Mouse (Mus musculus): ENCODE measurements around the gene Dcps. TPM values are rescaled to one million over a fixed set of nuclear protein-coding genes. Genes with fewer than 3 reads are reported as not detected.

Dcps gene
- polyA plus RNA-seq, 1 experiment from 2014 or later = 69.3 TPM

DNA sequence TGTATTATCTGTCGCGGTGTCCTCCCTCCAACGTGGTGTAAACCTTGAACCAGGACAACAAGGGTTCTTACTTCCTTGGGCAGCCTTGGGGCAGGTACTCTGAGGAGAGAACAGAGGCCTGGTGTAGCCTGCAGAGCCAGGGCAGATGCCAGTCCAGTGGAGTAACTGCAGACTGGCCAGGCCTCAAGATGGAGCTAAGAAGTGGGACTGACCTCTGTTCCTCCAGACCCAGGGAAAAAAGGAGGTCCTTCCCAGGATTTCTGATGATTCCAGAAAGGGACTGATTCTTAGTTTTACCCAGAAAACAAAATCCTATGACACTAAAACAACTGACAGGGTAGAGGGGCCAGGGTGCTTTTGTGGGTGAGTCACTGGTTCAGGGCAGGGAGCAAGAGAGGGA is 61.6 kb downstream of the Dcps start:
- Histone ChIP-seq H3K9ac (ENCODE audit: low read depth, low read length) (no peak overlapping the region), H3K9me3 (replicated peaks; ENCODE audit: control insufficient read depth, low read length) (no peaks in the 10 kb centered on the region), H3K4me3 (ENCODE audit: low read depth, low read length) (no peak overlapping the region), H3K27ac (ENCODE audit: low read depth, low read length) (no peak overlapping the region), H3K36me3 (ENCODE audit: control insufficient read depth, insufficient read depth, low read length) (no peaks in the 10 kb centered on the region), H3K4me1 (ENCODE audit: control insufficient read depth, insufficient read depth, low read length) (peaks cover 54% of the 10 kb centered on the region), H3K27me3 (ENCODE audit: control insufficient read depth, insufficient read depth, low read length) (no peaks in the 10 kb centered on the region), H3K4me2 (no peak overlapping the region)
- WGBS (ENCODE audit: insufficient replicate concordance) = 87% methylated on average over 3 of the region's 3 CpGs
- ATAC-seq (replicated peaks; ENCODE audit: insufficient number of reproducible peaks, low FRiP score, low TSS enrichment) = no peak

DNA sequence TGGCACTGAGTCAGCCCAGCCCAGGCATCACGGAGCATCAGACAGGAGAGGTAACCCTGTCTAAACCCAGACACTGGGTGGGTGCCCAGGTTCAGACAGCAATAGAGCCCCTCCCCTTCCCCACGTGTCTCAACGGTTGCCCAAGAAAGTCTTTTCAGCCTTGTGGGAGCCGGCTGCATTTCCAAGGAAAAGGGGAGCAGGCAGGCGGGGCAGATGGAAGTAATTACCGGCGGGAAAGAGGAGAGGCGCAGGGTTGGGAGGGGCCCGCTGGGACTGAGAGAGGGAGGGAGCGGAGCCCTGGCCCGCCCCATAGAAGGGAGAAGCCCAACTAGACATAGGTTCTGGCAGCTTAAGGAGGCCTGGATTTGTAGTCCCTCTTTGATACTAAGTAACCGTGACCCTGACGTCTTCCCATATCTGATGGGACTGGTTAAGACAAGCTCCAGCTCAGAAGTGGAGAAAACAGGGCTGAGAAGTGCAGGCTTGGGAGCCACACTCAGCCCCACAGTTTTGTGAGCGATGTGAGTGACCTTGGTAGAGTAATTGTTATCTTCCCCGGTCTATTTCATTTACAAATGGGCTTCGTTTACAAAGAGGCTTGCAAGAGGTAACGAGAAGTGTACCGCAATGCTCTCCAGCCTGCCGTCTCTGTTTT is 63.8 kb downstream of the Dcps start:
- ATAC-seq (replicated peaks; ENCODE audit: insufficient number of reproducible peaks, low FRiP score, low TSS enrichment) = no peak

DNA sequence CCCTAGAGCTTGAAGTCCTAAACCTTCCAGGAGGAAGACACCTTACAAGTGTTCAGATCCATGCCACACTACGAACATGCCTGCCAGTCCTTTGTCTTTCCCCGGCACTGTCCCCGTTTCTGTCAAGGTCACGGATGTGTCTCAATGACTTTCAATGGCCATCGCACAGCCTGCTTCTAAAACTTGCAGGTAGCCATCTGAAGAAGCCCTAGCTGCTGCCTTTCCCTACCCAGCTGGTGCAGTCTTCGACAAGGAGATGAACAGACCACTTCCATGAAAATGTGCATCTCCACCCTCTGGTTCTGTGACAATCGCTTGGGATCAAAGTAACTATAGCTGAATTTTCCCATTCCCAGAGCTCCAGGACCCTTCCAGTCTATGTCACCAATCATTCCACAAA is 64.4 kb downstream of the Dcps start:
- Histone ChIP-seq H3K4me1 (ENCODE audit: control insufficient read depth, insufficient read depth, low read length) (peaks cover 49% of the 10 kb centered on the region), H3K4me3 (ENCODE audit: low read depth, low read length) (no peak overlapping the region), H3K9ac (ENCODE audit: low read depth, low read length) (no peak overlapping the region), H3K27me3 (ENCODE audit: control insufficient read depth, insufficient read depth, low read length) (no peaks in the 10 kb centered on the region), H3K4me2 (no peak overlapping the region; the same call in 1 of the 2 replicates), H3K9me3 (replicated peaks; ENCODE audit: control insufficient read depth, low read length) (no peaks in the 10 kb centered on the region), H3K27ac (ENCODE audit: low read depth, low read length) (no peak overlapping the region), H3K36me3 (ENCODE audit: control insufficient read depth, insufficient read depth, low read length) (no peaks in the 10 kb centered on the region)
- no peak for ATAC-seq (replicated peaks; ENCODE audit: insufficient number of reproducible peaks, low FRiP score, low TSS enrichment)
- WGBS (ENCODE audit: insufficient replicate concordance) = 65% methylated on average over 7 of the region's 7 CpGs

More for the DNA sequence above, 63.8 kb downstream of the Dcps start:
- H3K4me1 ChIP-seq (ENCODE audit: control insufficient read depth, insufficient read depth, low read length) = peaks cover 48% of the 10 kb centered on the region
- 27% methylated on average over 19 of the region's 19 CpGs for WGBS (ENCODE audit: insufficient replicate concordance)
- H3K36me3 ChIP-seq (ENCODE audit: control insufficient read depth, insufficient read depth, low read length) = no peaks in the 10 kb centered on the region
- no peak overlapping the region for H3K4me3 ChIP-seq (ENCODE audit: low read depth, low read length)
- no peaks in the 10 kb centered on the region for H3K9me3 ChIP-seq (replicated peaks; ENCODE audit: control insufficient read depth, low read length)
- no peak overlapping the region for H3K9ac ChIP-seq (ENCODE audit: low read depth, low read length)
- H3K4me2 ChIP-seq = peak overlapping the region; percentile 45
- H3K27me3 ChIP-seq (ENCODE audit: control insufficient read depth, insufficient read depth, low read length) = no peaks in the 10 kb centered on the region
- H3K27ac ChIP-seq (ENCODE audit: low read depth, low read length) = no peak overlapping the region

DNA sequence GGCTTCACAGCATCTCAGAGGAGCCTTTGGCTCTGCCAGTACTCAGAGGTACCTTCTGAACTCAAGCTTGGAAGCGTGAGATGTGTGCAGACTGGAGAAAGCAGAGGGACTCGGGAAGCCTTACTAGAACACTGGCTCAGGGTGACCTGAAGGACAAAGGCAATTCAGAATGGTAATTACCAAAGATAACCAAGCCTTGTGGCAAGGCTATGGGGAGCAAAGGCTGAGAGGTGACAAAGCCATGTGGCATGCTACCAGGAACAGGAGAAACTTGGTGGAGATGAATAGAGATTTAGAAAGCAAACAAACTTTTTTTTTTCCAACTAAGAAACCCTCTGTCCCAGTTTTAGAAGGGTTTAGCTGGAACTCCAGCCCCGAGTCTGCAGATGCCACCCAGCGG is 65.3 kb downstream of the Dcps start:
- Histone ChIP-seq H3K4me1 (ENCODE audit: control insufficient read depth, insufficient read depth, low read length) (peaks cover 52% of the 10 kb centered on the region), H3K4me2 (no peak overlapping the region), H3K9me3 (replicated peaks; ENCODE audit: control insufficient read depth, low read length) (no peaks in the 10 kb centered on the region), H3K4me3 (ENCODE audit: low read depth, low read length) (no peak overlapping the region), H3K36me3 (ENCODE audit: control insufficient read depth, insufficient read depth, low read length) (no peaks in the 10 kb centered on the region), H3K27me3 (ENCODE audit: control insufficient read depth, insufficient read depth, low read length) (no peaks in the 10 kb centered on the region), H3K27ac (ENCODE audit: low read depth, low read length) (no peak overlapping the region), H3K9ac (ENCODE audit: low read depth, low read length) (no peak overlapping the region)
- no peak for ATAC-seq (replicated peaks; ENCODE audit: insufficient number of reproducible peaks, low FRiP score, low TSS enrichment)
- 62% methylated on average over 4 of the region's 4 CpGs for WGBS (ENCODE audit: insufficient replicate concordance)

DNA sequence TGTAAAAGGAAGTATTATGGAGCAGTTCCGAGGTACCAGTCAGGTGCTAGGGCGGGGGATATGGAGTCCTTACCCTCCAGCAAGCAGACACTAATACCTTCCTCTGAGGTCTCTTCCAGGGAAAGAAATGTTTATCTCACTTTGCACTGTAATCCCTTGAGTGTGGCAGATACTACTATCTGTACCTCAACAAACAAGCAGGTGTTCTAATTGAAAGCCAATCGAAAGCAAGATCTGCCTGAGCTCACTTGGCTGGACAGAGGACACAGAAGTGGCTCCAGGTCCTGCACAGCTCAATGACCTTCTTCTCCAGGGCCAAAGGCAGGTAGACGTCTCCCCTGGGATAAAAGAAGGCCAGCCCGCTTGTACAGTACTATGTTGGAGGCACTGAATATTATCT is 65.8 kb downstream of the Dcps start:
- Histone ChIP-seq H3K36me3 (ENCODE audit: control insufficient read depth, insufficient read depth, low read length) (no peaks in the 10 kb centered on the region), H3K27me3 (ENCODE audit: control insufficient read depth, insufficient read depth, low read length) (no peaks in the 10 kb centered on the region), H3K4me1 (ENCODE audit: control insufficient read depth, insufficient read depth, low read length) (peaks cover 54% of the 10 kb centered on the region), H3K9ac (ENCODE audit: low read depth, low read length) (no peak overlapping the region), H3K4me2 (no peak overlapping the region), H3K27ac (ENCODE audit: low read depth, low read length) (no peak overlapping the region), H3K9me3 (replicated peaks; ENCODE audit: control insufficient read depth, low read length) (no peaks in the 10 kb centered on the region), H3K4me3 (ENCODE audit: low read depth, low read length) (no peak overlapping the region)
- ATAC-seq (replicated peaks; ENCODE audit: insufficient number of reproducible peaks, low FRiP score, low TSS enrichment) = no peak
- WGBS (ENCODE audit: insufficient replicate concordance) = 72% methylated on average over 5 of the region's 5 CpGs

DNA sequence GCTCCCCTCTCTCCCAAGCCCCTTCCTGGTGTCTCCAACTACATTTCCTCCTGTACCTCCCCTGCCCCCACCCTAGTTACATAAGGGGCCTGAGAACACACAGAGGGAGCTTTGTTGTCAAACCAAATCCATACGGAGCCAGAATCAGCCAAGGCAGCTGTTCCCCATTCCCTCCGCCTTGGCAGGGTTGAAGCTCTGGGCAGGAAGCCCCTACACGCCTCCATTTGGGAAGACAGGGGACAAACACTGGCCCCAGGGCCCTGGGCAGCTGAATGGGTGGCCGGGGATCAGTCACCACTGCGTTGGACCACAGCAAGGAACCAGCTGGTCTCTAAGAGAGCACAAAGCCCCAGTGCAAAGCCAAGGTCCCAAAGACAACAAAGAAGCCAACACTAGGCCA is 66.9 kb downstream of the Dcps start:
- ATAC-seq (replicated peaks; ENCODE audit: insufficient number of reproducible peaks, low FRiP score, low TSS enrichment) = no peak
- H3K9ac ChIP-seq (ENCODE audit: low read depth, low read length) = no peak overlapping the region

DNA sequence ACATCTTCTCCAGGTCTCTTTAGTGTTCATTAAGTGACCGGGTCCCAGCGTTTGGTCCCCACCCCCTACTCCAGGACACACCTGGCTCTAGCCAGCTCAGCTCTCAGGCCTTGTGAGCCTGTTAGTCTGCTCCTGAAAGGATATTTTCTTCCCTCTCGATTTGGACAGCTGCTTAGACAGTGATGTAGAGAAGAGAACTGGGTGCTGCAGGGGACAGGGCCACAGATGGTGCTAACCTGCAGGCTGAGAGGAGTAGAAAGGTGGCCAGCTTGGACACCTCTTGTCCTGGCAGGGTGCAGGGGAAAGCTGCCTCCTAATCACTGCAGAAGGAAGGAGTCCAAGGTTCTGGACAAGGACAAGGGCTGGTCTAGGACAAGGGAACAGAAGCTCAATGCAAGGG is 67.8 kb downstream of the Dcps start:
- Histone ChIP-seq H3K9ac (ENCODE audit: low read depth, low read length) (no peak overlapping the region), H3K27ac (ENCODE audit: low read depth, low read length) (no peak overlapping the region), H3K36me3 (ENCODE audit: control insufficient read depth, insufficient read depth, low read length) (no peaks in the 10 kb centered on the region), H3K4me3 (ENCODE audit: low read depth, low read length) (no peak overlapping the region), H3K4me1 (ENCODE audit: control insufficient read depth, insufficient read depth, low read length) (peaks cover 53% of the 10 kb centered on the region), H3K27me3 (ENCODE audit: control insufficient read depth, insufficient read depth, low read length) (no peaks in the 10 kb centered on the region), H3K4me2 (no peak overlapping the region), H3K9me3 (replicated peaks; ENCODE audit: control insufficient read depth, low read length) (no peaks in the 10 kb centered on the region)
- ATAC-seq (replicated peaks; ENCODE audit: insufficient number of reproducible peaks, low FRiP score, low TSS enrichment) = no peak
- WGBS (ENCODE audit: insufficient replicate concordance) = 72% methylated on average over 3 of the region's 3 CpGs

More for the DNA sequence above, 66.9 kb downstream of the Dcps start:
- peaks cover 53% of the 10 kb centered on the region for H3K4me1 ChIP-seq (ENCODE audit: control insufficient read depth, insufficient read depth, low read length)
- no peaks in the 10 kb centered on the region for H3K9me3 ChIP-seq (replicated peaks; ENCODE audit: control insufficient read depth, low read length)
- 63% methylated on average over 5 of the region's 5 CpGs for WGBS (ENCODE audit: insufficient replicate concordance)
- no peak overlapping the region for H3K27ac ChIP-seq (ENCODE audit: low read depth, low read length)
- no peaks in the 10 kb centered on the region for H3K36me3 ChIP-seq (ENCODE audit: control insufficient read depth, insufficient read depth, low read length)
- no peak overlapping the region for H3K4me3 ChIP-seq (ENCODE audit: low read depth, low read length)
- no peak overlapping the region for H3K4me2 ChIP-seq
- no peaks in the 10 kb centered on the region for H3K27me3 ChIP-seq (ENCODE audit: control insufficient read depth, insufficient read depth, low read length)

DNA sequence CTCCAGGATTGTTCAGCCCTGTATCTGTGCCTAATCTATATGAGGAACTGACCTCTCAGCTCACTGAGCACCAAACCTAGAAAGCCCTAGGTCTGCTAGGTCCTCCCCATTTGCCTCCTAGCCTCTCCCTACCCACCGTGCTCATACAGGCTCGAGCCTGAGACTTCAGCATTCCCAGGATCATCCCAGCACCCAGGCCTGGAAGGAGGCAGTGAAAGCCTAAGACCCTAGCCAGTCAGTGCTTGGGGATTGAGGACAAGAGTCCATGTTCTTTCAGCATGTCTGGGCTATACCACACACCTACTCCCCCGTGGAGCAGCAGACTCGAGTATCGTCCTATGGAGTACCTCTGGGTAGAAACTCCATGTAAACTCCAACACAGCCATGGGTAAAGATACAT is 68.5 kb downstream of the Dcps start:
- H3K27ac ChIP-seq (ENCODE audit: low read depth, low read length) = no peak overlapping the region
- no peaks in the 10 kb centered on the region for H3K36me3 ChIP-seq (ENCODE audit: control insufficient read depth, insufficient read depth, low read length)
- no peak overlapping the region for H3K4me2 ChIP-seq
- H3K9ac ChIP-seq (ENCODE audit: low read depth, low read length) = no peak overlapping the region
- no peak for ATAC-seq (replicated peaks; ENCODE audit: insufficient number of reproducible peaks, low FRiP score, low TSS enrichment)
- 81% methylated on average over 5 of the region's 5 CpGs for WGBS (ENCODE audit: insufficient replicate concordance)
- H3K4me3 ChIP-seq (ENCODE audit: low read depth, low read length) = no peak overlapping the region
- H3K4me1 ChIP-seq (ENCODE audit: control insufficient read depth, insufficient read depth, low read length) = peaks cover 53% of the 10 kb centered on the region
- no peaks in the 10 kb centered on the region for H3K27me3 ChIP-seq (ENCODE audit: control insufficient read depth, insufficient read depth, low read length)
- H3K9me3 ChIP-seq (replicated peaks; ENCODE audit: control insufficient read depth, low read length) = no peaks in the 10 kb centered on the region

All from heart, embryonic 11.5 days (tissue).